Mouse (Mus musculus) liver, embryonic 15.5 days (tissue): ENCODE measurements around the gene Fam83f. TPM values are rescaled to one million over a fixed set of nuclear protein-coding genes. Genes with fewer than 3 reads are reported as not detected.
"Not testable (repeated sequence)": the region's sequence is repeated elsewhere in the genome, so short reads cannot be mapped to it uniquely, and the experiment has no call there.

Experiments
- ATAC-seq: fragments of 200-750 bp; cut with Nextera tagmentation; 2 replicates; pipeline ENCODE4 v1.8.0; 2017; ENCODE audit warnings: moderate number of reproducible peaks, mild to moderate bottlenecking, moderate library complexity; ENCODE audit not compliant: insufficient read depth
- H3K27ac ChIP-seq: fragments of 300-500 bp; sonication (generic); replicated peaks from 2 replicates; pipeline ENCODE4 v1.5.1; 2015; ENCODE audit warnings: mild to moderate bottlenecking, inconsistent platforms
- H3K27me3 ChIP-seq: fragments of 300-500 bp; sonication (generic); 2 replicates; pipeline ENCODE4 v1.6.1; 2015; ENCODE audit warnings: mild to moderate bottlenecking, inconsistent platforms
- H3K36me3 ChIP-seq: fragments of 300-500 bp; sonication (generic); replicated peaks from 2 replicates; pipeline ENCODE4 v1.6.1; 2015; ENCODE audit warnings: moderate library complexity, mild to moderate bottlenecking, inconsistent platforms
- H3K4me1 ChIP-seq: fragments of 300-500 bp; sonication (generic); replicated peaks from 2 replicates; pipeline ENCODE4 v1.6.1; 2015; ENCODE audit warnings: inconsistent platforms
- H3K4me2 ChIP-seq: fragments of 300-500 bp; sonication (generic); 2 replicates; pipeline ENCODE4 v1.6.1; 2015; ENCODE audit warnings: moderate library complexity, mild to moderate bottlenecking, inconsistent platforms
- H3K4me3 ChIP-seq: fragments of 300-500 bp; sonication (generic); replicated peaks from 2 replicates; pipeline ENCODE4 v1.5.1; 2015; ENCODE audit warnings: mild to moderate bottlenecking, inconsistent platforms
- H3K9ac ChIP-seq: fragments of 300-500 bp; sonication (generic); 2 replicates; pipeline ENCODE4 v1.6.1; 2015; ENCODE audit warnings: moderate library complexity, mild to moderate bottlenecking, inconsistent platforms
- H3K9me3 ChIP-seq: fragments of 300-500 bp; sonication (generic); replicated peaks from 2 replicates; pipeline ENCODE4 v1.6.1; 2016; ENCODE audit warnings: inconsistent platforms
- WGBS: fragments of 180-500 bp; shearing (Covaris S2); methylation state at CpG from one replicate; pipeline ENCODE4 v1.1.7; 2015; ENCODE audit warnings: mixed read lengths; ENCODE audit not compliant: insufficient replicate concordance; 5-methylcytosine and 5-hydroxymethylcytosine counted together
- polyA plus RNA-seq: library from polyadenylated mRNA; unstranded; fragments of >200 nt; fragmentation: Nextera tagmentation; extraction: Ambion mirVana; gene quantifications from 2 replicates; pipeline ENCODE4 v1.2.1, GENCODE M21; 2015

Fam83f gene
- polyA plus RNA-seq, 1 experiment from 2014 or later = 3.7 TPM

GRCm38 (mm10) chr15:80729477-80729876 lies 57.8 kb downstream of the Fam83f start:
- no peak overlapping the region for H3K4me3 ChIP-seq
- H3K9ac ChIP-seq = no peak overlapping the region
- whole genome bisulfite sequencing = 59% methylated on average over 2 of the region's 2 CpGs
- H3K4me1 ChIP-seq = no peaks in the 10 kb centered on the region; the same call in 1 of the 2 replicates
- H3K27me3 ChIP-seq = no peaks in the 10 kb centered on the region
- H3K27ac ChIP-seq = no peak overlapping the region
- no peaks in the 10 kb centered on the region for H3K36me3 ChIP-seq
- H3K4me2 ChIP-seq = no peak overlapping the region
- H3K9me3 ChIP-seq = no peaks in the 10 kb centered on the region
- ATAC-seq = no peak

- no peak overlapping the region for H3K4me3 ChIP-seq
- H3K9ac ChIP-seq = no peak overlapping the region
- no peaks in the 10 kb centered on the region; the same call in 1 of the 2 replicates for H3K4me1 ChIP-seq
- no peak overlapping the region for H3K4me2 ChIP-seq
- no peak for ATAC-seq
- WGBS = 76% methylated on average over 1 of the region's 1 CpGs
- no peaks in the 10 kb centered on the region for H3K27me3 ChIP-seq
- no peaks in the 10 kb centered on the region for H3K36me3 ChIP-seq
- H3K9me3 ChIP-seq = no peaks in the 10 kb centered on the region
- no peak overlapping the region for H3K27ac ChIP-seq
Observed at GRCm38 (mm10) chr15:80731043-80731442, 59.4 kb downstream of the Fam83f start.

GRCm38 (mm10) chr15:80731511-80731910 lies 59.9 kb downstream of the Fam83f start:
- Histone ChIP-seq H3K4me3 (no peak overlapping the region), H3K27me3 (no peaks in the 10 kb centered on the region), H3K9ac (no peak overlapping the region), H3K9me3 (no peaks in the 10 kb centered on the region), H3K4me2 (no peak overlapping the region), H3K4me1 (no peaks in the 10 kb centered on the region; the same call in 1 of the 2 replicates), H3K27ac (no peak overlapping the region), H3K36me3 (no peaks in the 10 kb centered on the region)
- no peak for ATAC-seq
- WGBS = 70% methylated on average over 3 of the region's 3 CpGs

GRCm38 (mm10) chr15:80732266-80733030 lies 60.8 kb downstream of the Fam83f start:
- no peaks in the 10 kb centered on the region for H3K9me3 ChIP-seq
- no peak overlapping the region for H3K27ac ChIP-seq
- WGBS = 62% methylated on average over 4 of the region's 4 CpGs

GRCm38 (mm10) chr15:80735300-80735699 lies 63.7 kb downstream of the Fam83f start:
- WGBS = 75% methylated on average over 3 of the region's 3 CpGs
- no peak overlapping the region for H3K27ac ChIP-seq
- H3K9ac ChIP-seq = no peak overlapping the region
- H3K9me3 ChIP-seq = no peaks in the 10 kb centered on the region
- H3K27me3 ChIP-seq = no peaks in the 10 kb centered on the region
- H3K4me3 ChIP-seq = no peak overlapping the region
- no peak for ATAC-seq
- no peaks in the 10 kb centered on the region for H3K36me3 ChIP-seq
- peaks cover 23% of the 10 kb centered on the region for H3K4me1 ChIP-seq
- H3K4me2 ChIP-seq = no peak overlapping the region

More at GRCm38 (mm10) chr15:80732266-80733030, 60.8 kb downstream of the Fam83f start:
- Histone ChIP-seq H3K9ac (no peak overlapping the region), H3K4me1 (peaks cover 7% of the 10 kb centered on the region), H3K27me3 (no peaks in the 10 kb centered on the region), H3K4me3 (no peak overlapping the region), H3K36me3 (no peaks in the 10 kb centered on the region), H3K4me2 (no peak overlapping the region)
- ATAC-seq = no peak

GRCm38 (mm10) chr15:80735708-80736107 lies 64.1 kb downstream of the Fam83f start:
- ATAC-seq = not testable (repeated sequence)

GRCm38 (mm10) chr15:80736553-80736952 lies 64.9 kb downstream of the Fam83f start:
- no peak overlapping the region for H3K4me2 ChIP-seq
- peaks cover 26% of the 10 kb centered on the region for H3K4me1 ChIP-seq
- H3K36me3 ChIP-seq = no peaks in the 10 kb centered on the region
- no peak overlapping the region for H3K27ac ChIP-seq
- ATAC-seq = peak; percentile 44; the same call in 1 of the 2 replicates
- WGBS = 47% methylated on average over 1 of the region's 1 CpGs
- H3K27me3 ChIP-seq = no peaks in the 10 kb centered on the region
- no peak overlapping the region for H3K9ac ChIP-seq
- no peak overlapping the region for H3K4me3 ChIP-seq
- H3K9me3 ChIP-seq = no peaks in the 10 kb centered on the region

More at GRCm38 (mm10) chr15:80735708-80736107, 64.1 kb downstream of the Fam83f start:
- not testable (repeated sequence) for H3K9me3 ChIP-seq, H3K27me3 ChIP-seq, H3K4me3 ChIP-seq, H3K27ac ChIP-seq, H3K36me3 ChIP-seq, H3K9ac ChIP-seq, H3K4me2 ChIP-seq
- H3K4me1 ChIP-seq = peaks cover 25% of the 10 kb centered on the region
- 84% methylated on average over 4 of the region's 4 CpGs for WGBS

- H3K4me1 ChIP-seq = peaks cover 42% of the 10 kb centered on the region
- H3K9ac ChIP-seq = no peak overlapping the region
- whole genome bisulfite sequencing = 73% methylated on average over 2 of the region's 2 CpGs
- no peaks in the 10 kb centered on the region for H3K36me3 ChIP-seq
- no peak for ATAC-seq
- no peak overlapping the region for H3K4me2 ChIP-seq
- H3K27me3 ChIP-seq = no peaks in the 10 kb centered on the region
- H3K9me3 ChIP-seq = no peaks in the 10 kb centered on the region
- no peak overlapping the region for H3K27ac ChIP-seq
- H3K4me3 ChIP-seq = no peak overlapping the region
Observed at GRCm38 (mm10) chr15:80738244-80738643, 66.6 kb downstream of the Fam83f start.

GRCm38 (mm10) chr15:80739972-80740371 lies 68.3 kb downstream of the Fam83f start:
- H3K9ac ChIP-seq = no peak overlapping the region
- no peaks in the 10 kb centered on the region for H3K9me3 ChIP-seq
- ATAC-seq = no peak
- peak overlapping the region; percentile 20; the same call in 1 of the 2 replicates for H3K27ac ChIP-seq
- 85% methylated on average over 1 of the region's 1 CpGs for WGBS
- H3K36me3 ChIP-seq = no peaks in the 10 kb centered on the region
- H3K4me2 ChIP-seq = no peak overlapping the region
- H3K4me1 ChIP-seq = peaks cover 59% of the 10 kb centered on the region
- H3K4me3 ChIP-seq = no peak overlapping the region
- H3K27me3 ChIP-seq = no peaks in the 10 kb centered on the region

GRCm38 (mm10) chr15:80741836-80742235 lies 70.2 kb downstream of the Fam83f start:
- Histone ChIP-seq H3K4me2 (no peak overlapping the region), H3K4me1 (peaks cover 73% of the 10 kb centered on the region), H3K4me3 (no peak overlapping the region), H3K9ac (no peak overlapping the region), H3K27me3 (no peaks in the 10 kb centered on the region), H3K36me3 (no peaks in the 10 kb centered on the region), H3K27ac (no peak overlapping the region), H3K9me3 (no peaks in the 10 kb centered on the region)
- ATAC-seq = no peak
- 55% methylated on average over 1 of the region's 1 CpGs for WGBS

GRCm38 (mm10) chr15:80742991-80743474 lies 71.4 kb downstream of the Fam83f start:
- Histone ChIP-seq H3K9me3 (no peaks in the 10 kb centered on the region), H3K4me2 (peak overlapping the region; percentile 54), H3K9ac (no peak overlapping the region), H3K4me1 (peaks cover 74% of the 10 kb centered on the region), H3K27me3 (no peaks in the 10 kb centered on the region), H3K4me3 (peak overlapping the region; percentile 16; the same call in 1 of the 2 replicates), H3K27ac (peak overlapping the region; percentile 61), H3K36me3 (no peaks in the 10 kb centered on the region)
- 51% methylated on average over 3 of the region's 3 CpGs for WGBS
- peak; percentile 58 for ATAC-seq
